Mouse (Mus musculus) erythroblast, adult 5-6 weeks (primary cell): ENCODE measurements around the gene C1ql4. TPM values are rescaled to one million over a fixed set of nuclear protein-coding genes. Genes with fewer than 3 reads are reported as not detected.

Source experiments
- ATAC-seq: replicated peaks from 2 replicates; pipeline ENCODE4 v1.8.0; 2016; ENCODE audit warnings: moderate number of reproducible peaks, mild to moderate bottlenecking, moderate TSS enrichment, inconsistent platforms; ENCODE audit not compliant: poor library complexity, low FRiP score, severe bottlenecking
- total RNA-seq, 2 experiments: library from RNA; stranded (forward) in 1 of 2; stranded (reverse) in 1 of 2; fragments of 150-400 nt in 1 of 2; fragments of 200-764, 138-1000 nt in 1 of 2; gene quantifications; 2 replicates each; pipeline versions ENCODE4 v1.2.3 to v1.2.4; 2015 to 2017; ENCODE audit warnings: low replicate concordance in 2 of 2

The C1ql4 gene
- total RNA-seq (2015; ENCODE audit: low replicate concordance) (not detected in 2 replicates), total RNA-seq (2017; ENCODE audit: low replicate concordance) (not detected in 2 replicates)

- no peak for ATAC-seq
Measured at GRCm38 (mm10) chr15:99087253-99088075, at the start of gene C1ql4. Gene C1ql4 (minus strand): TSS chr15:99087817.

GRCm38 (mm10) chr15:99129956-99130910 lies 42.6 kb upstream of the C1ql4 start:
- no peak for ATAC-seq

- no peak for ATAC-seq
Measured at GRCm38 (mm10) chr15:99129441-99129840, 41.8 kb upstream of the C1ql4 start.

- ATAC-seq, result no peak
Measured at GRCm38 (mm10) chr15:99127851-99128522, 40.4 kb upstream of the C1ql4 start.

GRCm38 (mm10) chr15:99126816-99127365 lies 39.3 kb upstream of the C1ql4 start:
- ATAC-seq, result no peak

DNA sequence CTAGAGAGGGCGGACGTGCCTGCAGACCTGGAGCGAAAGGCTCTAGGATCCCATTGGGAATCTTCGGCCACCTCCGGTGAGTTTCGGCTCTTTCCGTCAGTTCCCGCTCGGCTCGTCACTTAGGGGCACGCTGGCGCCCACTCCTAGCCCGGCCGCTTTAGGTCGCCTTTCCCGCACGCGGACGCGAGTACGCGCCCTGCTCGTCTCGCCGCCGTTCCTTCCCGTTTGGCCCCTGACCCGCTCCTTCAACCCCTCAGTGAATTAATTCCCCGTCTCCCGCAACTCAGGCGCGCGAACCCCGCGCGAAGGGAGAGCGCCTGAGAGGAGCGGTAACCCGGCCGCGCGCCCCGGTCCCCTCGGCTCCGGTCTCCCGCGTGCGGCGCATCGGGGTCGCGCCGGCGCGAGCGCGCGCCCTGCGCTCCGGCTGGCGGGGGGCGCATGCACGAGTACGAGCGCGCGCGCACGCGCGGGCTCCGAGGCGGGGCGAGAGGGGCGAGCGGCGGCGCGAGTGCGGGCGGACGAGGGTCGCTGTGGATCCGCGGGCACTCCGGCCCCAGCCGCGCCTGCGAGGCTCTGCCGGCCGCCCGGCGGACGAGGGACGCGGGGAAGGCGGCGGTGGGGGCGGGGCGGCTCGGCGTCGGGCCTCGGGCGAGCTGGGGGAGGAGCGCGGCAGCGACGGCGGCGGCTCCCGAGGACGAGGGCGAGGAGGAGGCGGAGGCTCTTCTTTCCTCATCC lies 38.6 kb upstream of the C1ql4 start:
- ATAC-seq, result no peak

- no peak for ATAC-seq
Measured at GRCm38 (mm10) chr15:99125711-99126080, 38.1 kb upstream of the C1ql4 start, which contains the start of gene Spats2. Gene Spats2 (plus strand): TSS chr15:99125916.

GRCm38 (mm10) chr15:99122642-99123041 lies 35.0 kb upstream of the C1ql4 start:
- no peak for ATAC-seq

- ATAC-seq, result no peak
Measured at GRCm38 (mm10) chr15:99120814-99121213, 33.2 kb upstream of the C1ql4 start.

GRCm38 (mm10) chr15:99116539-99116938 lies 28.9 kb upstream of the C1ql4 start:
- no peak for ATAC-seq

- no peak for ATAC-seq
Measured at GRCm38 (mm10) chr15:99115065-99115423, 27.4 kb upstream of the C1ql4 start.

DNA sequence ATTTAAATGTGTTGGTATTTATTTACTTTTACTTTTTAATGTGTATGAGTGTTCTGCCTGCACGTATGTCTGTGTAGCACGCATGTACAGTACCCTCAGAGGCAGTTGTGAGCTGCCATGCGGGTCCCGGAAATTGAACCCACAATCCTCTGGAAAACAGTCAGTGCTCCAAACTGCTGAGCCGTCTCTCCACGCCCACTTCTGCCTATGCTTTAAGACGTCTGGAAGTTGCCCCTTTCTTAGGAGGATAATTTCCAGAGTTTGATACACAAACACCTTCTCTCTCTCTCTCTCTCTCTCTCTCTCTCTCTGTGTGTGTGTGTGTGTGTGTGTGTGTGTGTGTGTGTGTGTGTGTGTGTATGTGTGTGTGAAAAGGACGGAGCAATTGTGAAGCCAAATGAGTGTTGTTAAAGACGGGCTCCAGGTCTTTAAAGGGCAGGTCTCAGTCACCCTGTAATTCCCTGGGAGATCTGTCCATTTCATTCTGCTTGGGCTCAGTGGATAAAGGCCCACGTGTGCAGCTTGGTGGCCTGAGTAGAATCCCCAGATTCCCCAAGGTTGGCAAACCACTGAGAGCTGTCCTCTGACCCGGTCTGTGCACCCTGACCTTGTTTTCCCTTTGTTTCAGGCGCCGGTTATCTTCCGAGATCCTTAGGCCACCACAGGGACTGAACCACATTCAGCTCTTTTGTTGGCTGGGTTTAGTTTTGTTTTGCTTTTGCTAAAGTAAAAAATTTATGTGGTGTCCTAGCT lies 26.9 kb upstream of the C1ql4 start:
- ATAC-seq, result no peak

GRCm38 (mm10) chr15:99113396-99113975 lies 25.9 kb upstream of the C1ql4 start:
- no peak for ATAC-seq

- ATAC-seq, result no peak
Measured at GRCm38 (mm10) chr15:99112843-99113395, 25.3 kb upstream of the C1ql4 start.

- no peak for ATAC-seq
Measured at GRCm38 (mm10) chr15:99111809-99112208, 24.2 kb upstream of the C1ql4 start.

GRCm38 (mm10) chr15:99111139-99111538 lies 23.5 kb upstream of the C1ql4 start:
- ATAC-seq, result no peak

GRCm38 (mm10) chr15:99107866-99108265 lies 20.2 kb upstream of the C1ql4 start:
- ATAC-seq, result no peak

- no peak for ATAC-seq
Measured at GRCm38 (mm10) chr15:99105238-99105637, 17.6 kb upstream of the C1ql4 start.
